Mouse (Mus musculus) midbrain, embryonic 15.5 days (tissue): Measurements from ENCODE around the gene Mad1l1. TPM values are rescaled to one million over a fixed set of nuclear protein-coding genes. Genes with fewer than 3 reads are reported as not detected.

Experiments
- ATAC-seq: fragments of 200-750 bp; cut with Nextera tagmentation; replicated peaks from 2 replicates; pipeline ENCODE4 v1.8.0; 2017; ENCODE audit warnings: moderate TSS enrichment
- H3K27ac ChIP-seq: fragments of 300-500 bp; sonication (generic); 2 replicates; pipeline ENCODE4 v1.5.1; 2015; ENCODE audit warnings: mild to moderate bottlenecking, inconsistent platforms
- H3K27me3 ChIP-seq: fragments of 300-500 bp; sonication (generic); replicated peaks from 2 replicates; pipeline ENCODE4 v1.6.1; 2015; ENCODE audit warnings: inconsistent platforms
- H3K36me3 ChIP-seq: fragments of 300-500 bp; sonication (generic); replicated peaks from 2 replicates; pipeline ENCODE4 v1.6.1; 2015; ENCODE audit warnings: inconsistent platforms
- H3K4me1 ChIP-seq: fragments of 300-500 bp; sonication (generic); 2 replicates; pipeline ENCODE4 v1.6.1; 2015; ENCODE audit warnings: inconsistent platforms
- H3K4me2 ChIP-seq: fragments of 300-500 bp; sonication (generic); 2 replicates; pipeline ENCODE4 v1.6.1; 2015; ENCODE audit warnings: inconsistent platforms, mild to moderate bottlenecking, moderate library complexity
- H3K4me3 ChIP-seq: fragments of 300-500 bp; sonication (generic); 2 replicates; pipeline ENCODE4 v1.5.1; 2015; ENCODE audit warnings: mild to moderate bottlenecking, inconsistent platforms
- H3K9ac ChIP-seq: fragments of 300-500 bp; sonication (generic); 2 replicates; pipeline ENCODE4 v1.6.1; 2015; ENCODE audit warnings: mild to moderate bottlenecking, inconsistent platforms
- H3K9me3 ChIP-seq: fragments of 300-500 bp; sonication (generic); 2 replicates; pipeline ENCODE4 v1.6.1; 2016; ENCODE audit warnings: inconsistent platforms
- WGBS: fragments of 180-500 bp; shearing (Covaris S2); methylation state at CpG from one replicate; pipeline ENCODE4 v1.1.7; 2015; ENCODE audit warnings: mixed read lengths; 5-methylcytosine and 5-hydroxymethylcytosine counted together
- polyA plus RNA-seq: library from polyadenylated mRNA; unstranded; fragments of >200 nt; fragmentation: Nextera tagmentation; extraction: Ambion mirVana; gene quantifications from 2 replicates; pipeline ENCODE4 v1.2.1, GENCODE M21; 2015

The Mad1l1 gene
- polyA plus RNA-seq, 1 experiment from 2014 or later, result 35.4 TPM

- Histone ChIP-seq H3K27me3 (no peaks in the 10 kb centered on the region), H3K27ac (no peak overlapping the region), H3K4me3 (no peak overlapping the region), H3K36me3 (no peaks in the 10 kb centered on the region), H3K9ac (no peak overlapping the region), H3K4me2 (no peak overlapping the region), H3K9me3 (no peaks in the 10 kb centered on the region), H3K4me1 (no peaks in the 10 kb centered on the region)
- no peak for ATAC-seq
- 50% methylated on average over 6 of the region's 6 CpGs for WGBS
These were observed 159.1 kb downstream of the Mad1l1 start for GRCm38 (mm10) chr5:140162071-140162845.

GRCm38 (mm10) chr5:140159007-140159406 lies 162.3 kb downstream of the Mad1l1 start:
- Histone ChIP-seq H3K27me3 (no peaks in the 10 kb centered on the region), H3K27ac (no peak overlapping the region), H3K4me3 (no peak overlapping the region), H3K4me2 (no peak overlapping the region), H3K9me3 (no peaks in the 10 kb centered on the region), H3K9ac (no peak overlapping the region), H3K4me1 (no peaks in the 10 kb centered on the region), H3K36me3 (no peaks in the 10 kb centered on the region)
- 88% methylated on average over 4 of the region's 4 CpGs for WGBS
- no peak for ATAC-seq

- Histone ChIP-seq H3K27ac (no peak overlapping the region), H3K4me2 (no peak overlapping the region), H3K9me3 (no peaks in the 10 kb centered on the region), H3K27me3 (no peaks in the 10 kb centered on the region), H3K4me1 (no peaks in the 10 kb centered on the region), H3K4me3 (no peak overlapping the region), H3K9ac (no peak overlapping the region), H3K36me3 (no peaks in the 10 kb centered on the region)
- ATAC-seq, result no peak
- WGBS, result 81% methylated on average over 1 of the region's 1 CpGs
These were observed 163.3 kb downstream of the Mad1l1 start for GRCm38 (mm10) chr5:140157886-140158627.

- Histone ChIP-seq H3K36me3 (no peaks in the 10 kb centered on the region), H3K9ac (no peak overlapping the region), H3K27me3 (no peaks in the 10 kb centered on the region), H3K4me3 (no peak overlapping the region), H3K4me2 (no peak overlapping the region), H3K4me1 (peaks cover 9% of the 10 kb centered on the region; the same call in 1 of the 2 replicates), H3K9me3 (no peaks in the 10 kb centered on the region), H3K27ac (no peak overlapping the region)
- no peak for ATAC-seq
- 73% methylated on average over 3 of the region's 3 CpGs for WGBS
These were observed 167.2 kb downstream of the Mad1l1 start for GRCm38 (mm10) chr5:140154166-140154565.

- WGBS, result 27% methylated on average over 2 of the region's 2 CpGs
- no peak for ATAC-seq
- peak overlapping the region; percentile 30; the same call in 1 of the 2 replicates for H3K27ac ChIP-seq
These were observed 169.5 kb downstream of the Mad1l1 start for GRCm38 (mm10) chr5:140151871-140152270.

GRCm38 (mm10) chr5:140151180-140151579 lies 170.2 kb downstream of the Mad1l1 start:
- no peak overlapping the region for H3K9ac ChIP-seq
- 69% methylated on average over 2 of the region's 2 CpGs for WGBS

More at GRCm38 (mm10) chr5:140151871-140152270, 169.5 kb downstream of the Mad1l1 start:
- no peaks in the 10 kb centered on the region for H3K27me3 ChIP-seq
- no peaks in the 10 kb centered on the region for H3K9me3 ChIP-seq
- no peak overlapping the region for H3K9ac ChIP-seq
- no peak overlapping the region for H3K4me3 ChIP-seq
- no peaks in the 10 kb centered on the region for H3K36me3 ChIP-seq
- no peak overlapping the region for H3K4me2 ChIP-seq
- peaks cover 9% of the 10 kb centered on the region; the same call in 1 of the 2 replicates for H3K4me1 ChIP-seq

GRCm38 (mm10) chr5:140150694-140151093 lies 170.7 kb downstream of the Mad1l1 start:
- no peak for ATAC-seq
- no peak overlapping the region for H3K27ac ChIP-seq

More at GRCm38 (mm10) chr5:140151180-140151579, 170.2 kb downstream of the Mad1l1 start:
- Histone ChIP-seq H3K27me3 (no peaks in the 10 kb centered on the region), H3K4me2 (no peak overlapping the region), H3K9me3 (no peaks in the 10 kb centered on the region), H3K27ac (no peak overlapping the region), H3K4me3 (no peak overlapping the region), H3K4me1 (peaks cover 9% of the 10 kb centered on the region; the same call in 1 of the 2 replicates), H3K36me3 (no peaks in the 10 kb centered on the region)
- no peak for ATAC-seq

GRCm38 (mm10) chr5:140150136-140150535 lies 171.2 kb downstream of the Mad1l1 start:
- no peak overlapping the region for H3K9ac ChIP-seq
- 93% methylated on average over 5 of the region's 5 CpGs for WGBS
- no peak for ATAC-seq

More at GRCm38 (mm10) chr5:140150694-140151093, 170.7 kb downstream of the Mad1l1 start:
- H3K4me3 ChIP-seq, result no peak overlapping the region
- WGBS, result 94% methylated on average over 2 of the region's 2 CpGs
- H3K4me2 ChIP-seq, result no peak overlapping the region
- H3K27me3 ChIP-seq, result no peaks in the 10 kb centered on the region
- no peaks in the 10 kb centered on the region for H3K9me3 ChIP-seq
- H3K4me1 ChIP-seq, result peaks cover 9% of the 10 kb centered on the region; the same call in 1 of the 2 replicates
- H3K9ac ChIP-seq, result no peak overlapping the region
- no peaks in the 10 kb centered on the region for H3K36me3 ChIP-seq

GRCm38 (mm10) chr5:140149298-140149697 lies 172.1 kb downstream of the Mad1l1 start:
- Histone ChIP-seq H3K27me3 (no peaks in the 10 kb centered on the region), H3K9me3 (no peaks in the 10 kb centered on the region), H3K4me1 (peaks cover 9% of the 10 kb centered on the region; the same call in 1 of the 2 replicates), H3K4me2 (no peak overlapping the region), H3K9ac (no peak overlapping the region), H3K36me3 (no peaks in the 10 kb centered on the region), H3K4me3 (no peak overlapping the region), H3K27ac (no peak overlapping the region)
- WGBS, result 88% methylated on average over 4 of the region's 4 CpGs
- ATAC-seq, result no peak

More at GRCm38 (mm10) chr5:140150136-140150535, 171.2 kb downstream of the Mad1l1 start:
- peaks cover 9% of the 10 kb centered on the region; the same call in 1 of the 2 replicates for H3K4me1 ChIP-seq
- H3K27ac ChIP-seq, result no peak overlapping the region
- H3K4me3 ChIP-seq, result no peak overlapping the region
- no peaks in the 10 kb centered on the region for H3K9me3 ChIP-seq
- no peaks in the 10 kb centered on the region for H3K36me3 ChIP-seq
- H3K4me2 ChIP-seq, result no peak overlapping the region
- no peaks in the 10 kb centered on the region for H3K27me3 ChIP-seq

- Histone ChIP-seq H3K9ac (no peak overlapping the region), H3K9me3 (no peaks in the 10 kb centered on the region), H3K27ac (no peak overlapping the region), H3K4me3 (no peak overlapping the region), H3K36me3 (no peaks in the 10 kb centered on the region), H3K4me2 (no peak overlapping the region), H3K27me3 (no peaks in the 10 kb centered on the region), H3K4me1 (no peaks in the 10 kb centered on the region)
- WGBS, result 95% methylated on average over 2 of the region's 2 CpGs
- no peak for ATAC-seq
These were observed 177.8 kb downstream of the Mad1l1 start for GRCm38 (mm10) chr5:140143541-140143940.

- Histone ChIP-seq H3K4me3 (no peak overlapping the region), H3K36me3 (no peaks in the 10 kb centered on the region), H3K27me3 (no peaks in the 10 kb centered on the region), H3K4me2 (no peak overlapping the region), H3K9me3 (no peaks in the 10 kb centered on the region), H3K9ac (no peak overlapping the region), H3K27ac (no peak overlapping the region), H3K4me1 (no peaks in the 10 kb centered on the region)
- ATAC-seq, result no peak
- 86% methylated on average over 4 of the region's 4 CpGs for WGBS
These were observed 180.0 kb downstream of the Mad1l1 start for GRCm38 (mm10) chr5:140141336-140141735.

GRCm38 (mm10) chr5:140140214-140140613 lies 181.1 kb downstream of the Mad1l1 start:
- H3K4me1 ChIP-seq, result no peaks in the 10 kb centered on the region
- H3K4me2 ChIP-seq, result no peak overlapping the region
- H3K9me3 ChIP-seq, result no peaks in the 10 kb centered on the region
- no peak overlapping the region for H3K27ac ChIP-seq
- no peak overlapping the region for H3K9ac ChIP-seq
- H3K27me3 ChIP-seq, result no peaks in the 10 kb centered on the region
- no peak overlapping the region for H3K4me3 ChIP-seq
- no peaks in the 10 kb centered on the region for H3K36me3 ChIP-seq
- ATAC-seq, result peak; percentile 63; the same call in 1 of the 2 replicates
